Mouse (Mus musculus): ENCODE data around the gene Radil. TPM values are rescaled to one million over a fixed set of nuclear protein-coding genes. Genes with fewer than 3 reads are reported as not detected.

Gene Radil
- polyA plus RNA-seq, 1 experiment, result not detected

- H3K27ac ChIP-seq (ENCODE audit: insufficient read depth, low read depth, low read length), result no peak overlapping the region
- 0 out of 2 replicates have a peak, but pooled peaks cover 2% of the 10 kb centered on the region for H3K4me1 ChIP-seq (ENCODE audit: control insufficient read depth, insufficient read depth, low read length)
- TF ChIP-seq CTCF (IDR thresholded peaks at IDR 0.05; ENCODE audit: insufficient read depth, low read depth, low read length) (no peak), POLR2A (IDR thresholded peaks at IDR 0.05; ENCODE audit: insufficient read depth, low read depth, low read length) (no peak)
- H3K4me3 ChIP-seq (ENCODE audit: insufficient read depth, low read depth, low read length), result no peak overlapping the region
- 71% methylated on average over 7 of the region's 7 CpGs for WGBS
Measured at GRCm38 (mm10) chr5:142576832-142577231, 25.9 kb upstream of the Radil start.

GRCm38 (mm10) chr5:142574323-142575057 is 23.6 kb upstream of the Radil start:
- TF ChIP-seq CTCF (IDR thresholded peaks at IDR 0.05; ENCODE audit: insufficient read depth, low read depth, low read length) (no peak), POLR2A (IDR thresholded peaks at IDR 0.05; ENCODE audit: insufficient read depth, low read depth, low read length) (no peak)
- no peak overlapping the region for H3K27ac ChIP-seq (ENCODE audit: insufficient read depth, low read depth, low read length)

DNA sequence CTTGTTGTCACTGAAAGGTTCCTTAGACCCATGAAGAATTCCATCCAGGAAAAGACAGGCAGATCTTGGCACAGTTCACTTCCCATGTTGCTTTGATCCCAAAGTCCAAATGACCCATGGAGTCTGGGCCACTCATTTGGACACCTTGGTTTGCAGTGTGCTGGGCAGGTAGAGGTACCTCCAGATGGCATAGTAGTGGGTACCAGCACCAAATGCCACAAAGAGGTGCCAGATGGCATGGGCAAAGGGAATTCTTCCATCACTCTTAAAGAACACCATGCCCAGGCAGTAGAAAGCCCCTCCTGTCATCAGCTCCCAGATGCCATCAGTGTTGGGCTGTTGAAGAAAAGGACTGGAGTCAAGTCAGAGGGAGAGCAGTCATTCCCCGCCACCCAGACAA is 13.7 kb upstream of the Radil start:
- TF ChIP-seq POLR2A (IDR thresholded peaks at IDR 0.05; ENCODE audit: insufficient read depth, low read depth, low read length), result no peak
- TF ChIP-seq CTCF (IDR thresholded peaks at IDR 0.05; ENCODE audit: insufficient read depth, low read depth, low read length), result no peak
- Histone ChIP-seq H3K27ac (ENCODE audit: insufficient read depth, low read depth, low read length) (no peak overlapping the region), H3K4me1 (ENCODE audit: control insufficient read depth, insufficient read depth, low read length) (no peaks in the 10 kb centered on the region; the same call in 1 of the 2 replicates), H3K4me3 (ENCODE audit: insufficient read depth, low read depth, low read length) (no peak overlapping the region)
- WGBS, result 97% methylated on average over 1 of the region's 1 CpGs

More at GRCm38 (mm10) chr5:142574323-142575057, 23.6 kb upstream of the Radil start:
- 58% methylated on average over 8 of the region's 8 CpGs for WGBS
- Histone ChIP-seq H3K4me1 (ENCODE audit: control insufficient read depth, insufficient read depth, low read length) (no peaks in the 10 kb centered on the region), H3K4me3 (ENCODE audit: insufficient read depth, low read depth, low read length) (no peak overlapping the region)

- Histone ChIP-seq H3K4me3 (ENCODE audit: insufficient read depth, low read depth, low read length) (no peak overlapping the region), H3K27ac (ENCODE audit: insufficient read depth, low read depth, low read length) (no peak overlapping the region), H3K4me1 (ENCODE audit: control insufficient read depth, insufficient read depth, low read length) (no peaks in the 10 kb centered on the region; the same call in 1 of the 2 replicates)
- 51% methylated on average over 7 of the region's 7 CpGs for WGBS
- no peak for TF ChIP-seq CTCF (IDR thresholded peaks at IDR 0.05; ENCODE audit: insufficient read depth, low read depth, low read length)
- no peak for TF ChIP-seq POLR2A (IDR thresholded peaks at IDR 0.05; ENCODE audit: insufficient read depth, low read depth, low read length)
Measured at GRCm38 (mm10) chr5:142560261-142560660, 9.4 kb upstream of the Radil start.

DNA sequence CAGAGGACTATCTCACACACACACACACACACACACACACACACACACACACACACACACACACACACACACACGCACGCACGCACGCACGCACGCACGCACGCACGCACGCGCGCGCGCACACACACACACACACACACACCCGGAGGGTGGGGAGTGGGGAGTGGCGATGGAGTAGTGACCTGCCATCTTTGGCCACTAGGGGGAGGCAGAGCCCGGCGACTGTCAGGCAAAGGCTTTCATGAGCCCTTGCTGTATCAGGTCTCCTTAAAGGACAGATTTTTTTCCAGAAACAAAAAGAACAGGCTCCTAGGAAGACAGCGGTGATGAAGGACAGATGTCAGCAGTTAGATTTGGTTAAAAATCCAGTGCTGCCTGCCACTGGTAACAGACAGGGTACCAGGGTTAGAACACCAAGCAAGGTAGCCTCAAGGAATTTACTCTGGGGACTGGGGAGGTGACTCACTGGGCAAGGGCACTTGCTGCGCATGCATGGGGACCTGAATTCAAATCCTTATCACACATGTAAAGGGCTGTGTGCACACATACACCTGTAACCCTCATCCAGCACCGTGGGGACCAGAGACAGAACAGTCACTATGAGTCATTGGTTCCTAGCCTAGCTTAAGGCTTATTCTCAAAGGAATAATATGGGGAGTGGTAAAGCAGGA is 6.6 kb upstream of the Radil start:
- TF ChIP-seq POLR2A (IDR thresholded peaks at IDR 0.05; ENCODE audit: insufficient read depth, low read depth, low read length) (no peak), CTCF (IDR thresholded peaks at IDR 0.05; ENCODE audit: insufficient read depth, low read depth, low read length) (peak; percentile 79)
- H3K27ac ChIP-seq (ENCODE audit: insufficient read depth, low read depth, low read length), result no peak overlapping the region
- 10% methylated on average over 21 of the region's 21 CpGs for WGBS

GRCm38 (mm10) chr5:142556721-142557120 is 5.8 kb upstream of the Radil start:
- Histone ChIP-seq H3K27ac (ENCODE audit: insufficient read depth, low read depth, low read length) (no peak overlapping the region), H3K4me1 (ENCODE audit: control insufficient read depth, insufficient read depth, low read length) (no peaks in the 10 kb centered on the region; the same call in 1 of the 2 replicates), H3K4me3 (ENCODE audit: insufficient read depth, low read depth, low read length) (no peak overlapping the region)
- whole genome bisulfite sequencing, result 71% methylated on average over 4 of the region's 4 CpGs
- TF ChIP-seq CTCF (IDR thresholded peaks at IDR 0.05; ENCODE audit: insufficient read depth, low read depth, low read length) (no peak), POLR2A (IDR thresholded peaks at IDR 0.05; ENCODE audit: insufficient read depth, low read depth, low read length) (no peak)

More for the DNA sequence above, 6.6 kb upstream of the Radil start:
- H3K4me1 ChIP-seq (ENCODE audit: control insufficient read depth, insufficient read depth, low read length), result no peaks in the 10 kb centered on the region; the same call in 1 of the 2 replicates
- no peak overlapping the region for H3K4me3 ChIP-seq (ENCODE audit: insufficient read depth, low read depth, low read length)

DNA sequence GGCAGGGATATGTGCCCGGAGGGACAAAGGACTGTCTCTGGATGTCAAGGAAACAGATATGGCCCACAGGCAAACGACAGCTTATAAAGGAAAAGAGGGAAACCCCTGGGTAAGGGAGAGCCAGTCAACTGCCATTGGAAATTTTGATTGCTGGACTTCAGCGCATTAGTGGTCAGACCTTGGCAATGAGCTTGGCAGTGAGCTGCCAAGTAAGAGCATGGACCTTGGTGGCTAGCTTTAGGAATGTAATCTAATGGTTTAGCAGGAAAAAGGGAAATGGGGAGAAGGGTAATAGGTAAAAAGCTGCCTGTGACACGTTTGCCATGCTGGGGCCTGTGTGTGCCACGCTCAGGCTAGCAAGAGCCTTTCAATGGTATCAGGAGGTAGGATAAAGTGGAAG is 5.0 kb upstream of the Radil start:
- no peak overlapping the region for H3K27ac ChIP-seq (ENCODE audit: insufficient read depth, low read depth, low read length)
- TF ChIP-seq POLR2A (IDR thresholded peaks at IDR 0.05; ENCODE audit: insufficient read depth, low read depth, low read length) (no peak), CTCF (IDR thresholded peaks at IDR 0.05; ENCODE audit: insufficient read depth, low read depth, low read length) (no peak)
- no peaks in the 10 kb centered on the region; the same call in 1 of the 2 replicates for H3K4me1 ChIP-seq (ENCODE audit: control insufficient read depth, insufficient read depth, low read length)
- 87% methylated on average over 5 of the region's 5 CpGs for WGBS
- no peak overlapping the region for H3K4me3 ChIP-seq (ENCODE audit: insufficient read depth, low read depth, low read length)

- peaks cover 23% of the 10 kb centered on the region for H3K4me1 ChIP-seq (ENCODE audit: control insufficient read depth, insufficient read depth, low read length)
- H3K27ac ChIP-seq (ENCODE audit: insufficient read depth, low read depth, low read length), result peak overlapping the region; percentile 26
- no peak for TF ChIP-seq CTCF (IDR thresholded peaks at IDR 0.05; ENCODE audit: insufficient read depth, low read depth, low read length)
- TF ChIP-seq POLR2A (IDR thresholded peaks at IDR 0.05; ENCODE audit: insufficient read depth, low read depth, low read length), result no peak; the same call in 1 of the 2 replicates
- WGBS, result 6% methylated on average over 31 of the region's 31 CpGs
- peak overlapping the region; percentile 78 for H3K4me3 ChIP-seq (ENCODE audit: insufficient read depth, low read depth, low read length)
Measured at GRCm38 (mm10) chr5:142549961-142550705, 765 bp downstream of the Radil start.

Measured in olfactory bulb, adult 2 months (tissue).